Comparison of ENCODE assay signal across 8 mouse cellular contexts in genomic region chr2:26449121-26450060, GRCm38 (mm10). TPM values are rescaled to one million over a fixed set of nuclear protein-coding genes. Genes with fewer than 3 reads are reported as not detected.
A peak's percentile ranks its signal among the peaks of the same experiment; 100 is the strongest.
DNase-seq lines count a peak whose midpoint lies in the region; ATAC-seq lines count a peak whose summit lies in the region.

No protein-coding gene starts in this region.

- peak overlapping the region; percentile 56 for H3K9ac ChIP-seq in hindbrain, embryonic 13.5 days
- H3K9ac ChIP-seq in neural tube, embryonic 11.5 days (ENCODE audit: low read length), result no peak overlapping the region

- peaks cover 35% of the 10 kb centered on the region for H3K4me1 ChIP-seq in hindbrain, embryonic 13.5 days (replicated peaks)
- H3K4me1 ChIP-seq in neural tube, embryonic 11.5 days (ENCODE audit: control insufficient read depth, insufficient read depth, low read length), result peaks cover 6% of the 10 kb centered on the region; the same call in 1 of the 2 replicates

- no peak overlapping the region for H3K4me2 ChIP-seq in hindbrain, embryonic 13.5 days
- H3K4me2 ChIP-seq in neural tube, embryonic 11.5 days (ENCODE audit: low read depth), result no peak overlapping the region

- H3K27me3 ChIP-seq in hindbrain, embryonic 13.5 days, result no peaks in the 10 kb centered on the region
- no peaks in the 10 kb centered on the region for H3K27me3 ChIP-seq in neural tube, embryonic 11.5 days (ENCODE audit: control insufficient read depth, insufficient read depth, low read length)

- H3K9me3 ChIP-seq in hindbrain, embryonic 13.5 days, result no peaks in the 10 kb centered on the region
- H3K9me3 ChIP-seq in neural tube, embryonic 11.5 days (ENCODE audit: control insufficient read depth, low read length), result no peaks in the 10 kb centered on the region

- 20% methylated on average over 5 of the region's 5 CpGs for WGBS in hindbrain, embryonic 13.5 days
- 25% methylated on average over 5 of the region's 5 CpGs for WGBS in neural tube, embryonic 11.5 days

- intact Hi-C loops in left cerebral cortex, postnatal 25 days (cut with DNase I), result loop anchor here (1.0 to 10.0 kb wide), 4 partner anchors 112 to 465 kb away; partner anchors contain the start of genes Fam69b, Med22, Rpl7a and Surf1

- no peak overlapping the region for H3K4me3 ChIP-seq in hindbrain, embryonic 13.5 days
- no peak overlapping the region for H3K4me3 ChIP-seq in neural tube, embryonic 11.5 days (ENCODE audit: low read depth, low read length)

- peak overlapping the region; percentile 45; the same call in 1 of the 2 replicates for H3K27ac ChIP-seq in hindbrain, embryonic 13.5 days
- no peak overlapping the region for H3K27ac ChIP-seq in neural tube, embryonic 11.5 days (ENCODE audit: low read depth, low read length)

- no peak for ATAC-seq in frontal cortex, adult (ENCODE audit: low TSS enrichment)
- no peak for ATAC-seq in hindbrain, embryonic 13.5 days (ENCODE audit: low FRiP score)
- no peak for ATAC-seq in neural tube, embryonic 11.5 days (ENCODE audit: insufficient read depth, low FRiP score, low TSS enrichment)

- peaks cover 3% of the 10 kb centered on the region; the same call in 1 of the 2 replicates for H3K36me3 ChIP-seq in hindbrain, embryonic 13.5 days
- H3K36me3 ChIP-seq in neural tube, embryonic 11.5 days (ENCODE audit: control insufficient read depth, insufficient read depth, low read length), result no peaks in the 10 kb centered on the region

- peak; percentile 45 to 93 for DNase-seq in frontal cortex, adult 2 months (ENCODE audit: extremely low spot score in 1 of 2, low spot score in 1 of 2)
- DNase-seq in T-cell, adult 2 months (ENCODE audit: low spot score), result peak; percentile 70
- DNase-seq in cerebellum, postnatal 36 days, result peak; percentile 89 to 90
- DNase-seq in left cerebral cortex, postnatal 25 days (ENCODE audit: low spot score in 2 of 2), result peak; percentile 85
- DNase-seq in neural tube, embryonic 11.5 days (ENCODE audit: low spot score), result peak; percentile 82
- peak; percentile 55 for DNase-seq in telencephalon, adult 2 months (ENCODE audit: low read depth, low spot score)

RNA-seq across cellular contexts. Expression of gene Sec16a, which starts 4.4 kb away (rescaled TPM):
- polyA plus RNA-seq in frontal cortex, adult 2 months (2012; rRNA removed), result 30.8 and 36.1 TPM in 2 replicates
- 18.3 and 18.5 TPM in 2 replicates for polyA plus RNA-seq in hindbrain, embryonic 13.5 days (2015; fragmentation: Nextera tagmentation; extraction: Ambion mirVana)
- 10 to 100 TPM; 43.1 to 49.2 TPM for total RNA-seq in left cerebral cortex, postnatal 25 days (2021)
- polyA plus RNA-seq in neural tube, embryonic 11.5 days (2014; fragmentation: Nextera tagmentation; extraction: Ambion mirVana), result 40.2 and 40.5 TPM in 2 replicates

RNA-seq across cellular contexts. Expression of gene Inpp5e, which starts 40.4 kb away (rescaled TPM):
- 26.6 and 31.6 TPM in 2 replicates for polyA plus RNA-seq in frontal cortex, adult 2 months (2012; rRNA removed)
- polyA plus RNA-seq in hindbrain, embryonic 13.5 days (2015; fragmentation: Nextera tagmentation; extraction: Ambion mirVana), result 24.9 and 27.0 TPM in 2 replicates
- 10 to 100 TPM; 19.9 to 22.4 TPM for total RNA-seq in left cerebral cortex, postnatal 25 days (2021)
- polyA plus RNA-seq in neural tube, embryonic 11.5 days (2014; fragmentation: Nextera tagmentation; extraction: Ambion mirVana), result 25.4 and 26.2 TPM in 2 replicates
